Mouse (Mus musculus) E14TG2a.4 (cell line): ENCODE measurements at regions not wholly inside any gene's neighbourhood (a gene's known extent, or its start where the extent isn't known, plus 50 kb on each side); places are given as distances from the start of the nearest gene placed in this dataset.

Source experiments
- CTCF ChIP-seq: conservative IDR thresholded peaks from 2 replicates; pipeline ENCODE4 v1.5.1; 2014; ENCODE audit warnings: low read length
- NANOG ChIP-seq: IDR thresholded peaks from 2 replicates; pipeline ENCODE4 v1.6.1; 2014; ENCODE audit warnings: borderline replicate concordance, low read length, mixed read lengths

DNA sequence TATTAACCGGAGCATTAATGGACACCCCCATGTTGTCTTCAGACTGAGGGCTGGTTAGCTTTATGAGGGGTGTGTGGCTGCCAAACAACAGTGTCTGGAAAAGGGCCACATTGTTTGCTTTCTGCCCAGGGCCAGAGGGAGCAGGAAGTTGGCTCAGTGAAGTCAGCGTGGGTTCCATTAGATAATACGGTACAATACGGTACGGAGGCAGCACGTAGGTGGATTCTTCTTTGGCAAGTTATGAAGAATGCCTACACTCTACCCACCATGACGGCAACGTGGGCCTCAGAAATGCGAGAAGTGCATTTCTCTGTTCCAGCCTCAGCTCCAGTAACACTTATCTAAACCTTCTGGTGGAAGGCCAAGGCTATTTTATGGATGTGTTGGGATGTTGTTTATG lies 108.2 kb downstream of the Gm10260 start:
- no peak for TF ChIP-seq CTCF
- TF ChIP-seq NANOG, result no peak
